Mouse (Mus musculus): ENCODE results near the gene S100a4. TPM values are rescaled to one million over a fixed set of nuclear protein-coding genes. Genes with fewer than 3 reads are reported as not detected.

Gene S100a4
- polyA plus RNA-seq, 1 experiment from 2014 or later: 1.5 TPM

Other genes starting within 250 kb of the S100a4 start
- 24.9 and 26.5 TPM in 2 replicates for gene Slc27a3, start 213.8 kb upstream of the S100a4 start, polyA plus RNA-seq (2015; fragmentation: Nextera tagmentation; extraction: Ambion mirVana)
- 29.9 and 30.1 TPM in 2 replicates for gene Ints3, start 170.1 kb upstream of the S100a4 start, polyA plus RNA-seq (2015; fragmentation: Nextera tagmentation; extraction: Ambion mirVana)
- gene Npr1, start 137.9 kb upstream of the S100a4 start, polyA plus RNA-seq (2015; fragmentation: Nextera tagmentation; extraction: Ambion mirVana): 3.5 and 3.7 TPM in 2 replicates
- gene Ilf2, start 127.6 kb upstream of the S100a4 start, polyA plus RNA-seq (2015; fragmentation: Nextera tagmentation; extraction: Ambion mirVana): 303 and 314 TPM in 2 replicates
- 90.1 and 95.6 TPM in 2 replicates for gene Snapin, start 112.7 kb upstream of the S100a4 start, polyA plus RNA-seq (2015; fragmentation: Nextera tagmentation; extraction: Ambion mirVana)
- gene Chtop, start 94.3 kb upstream of the S100a4 start, polyA plus RNA-seq (2015; fragmentation: Nextera tagmentation; extraction: Ambion mirVana): 195 and 197 TPM in 2 replicates
- gene S100a1, start 89.4 kb upstream of the S100a4 start, polyA plus RNA-seq (2015; fragmentation: Nextera tagmentation; extraction: Ambion mirVana): 8.4 and 9.5 TPM in 2 replicates
- gene S100a13, start 89.3 kb upstream of the S100a4 start, polyA plus RNA-seq (2015; fragmentation: Nextera tagmentation; extraction: Ambion mirVana): 10.6 and 12.2 TPM in 2 replicates
- gene S100a14, start 76.9 kb upstream of the S100a4 start, polyA plus RNA-seq (2015; fragmentation: Nextera tagmentation; extraction: Ambion mirVana): not detected in 2 replicates
- gene S100a16, start 66.5 kb upstream of the S100a4 start, polyA plus RNA-seq (2015; fragmentation: Nextera tagmentation; extraction: Ambion mirVana): 33.6 and 37.9 TPM in 2 replicates
- gene S100a3, start 43.2 kb upstream of the S100a4 start, polyA plus RNA-seq (2015; fragmentation: Nextera tagmentation; extraction: Ambion mirVana): 1.3 and 1.8 TPM in 2 replicates
- not detected in 2 replicates for gene S100a2, start 13.5 kb upstream of the S100a4 start, polyA plus RNA-seq (2015; fragmentation: Nextera tagmentation; extraction: Ambion mirVana)
- gene Gm42674, start 1.9 kb upstream of the S100a4 start, polyA plus RNA-seq (2015; fragmentation: Nextera tagmentation; extraction: Ambion mirVana): not detected in 2 replicates
- gene S100a5, start 4.8 kb downstream of the S100a4 start, polyA plus RNA-seq (2015; fragmentation: Nextera tagmentation; extraction: Ambion mirVana): not detected in 2 replicates
- gene S100a6, start 9.1 kb downstream of the S100a4 start, polyA plus RNA-seq (2015; fragmentation: Nextera tagmentation; extraction: Ambion mirVana): 38.4 and 42.3 TPM in 2 replicates
- gene S100a7a, start 50.2 kb downstream of the S100a4 start, polyA plus RNA-seq (2015; fragmentation: Nextera tagmentation; extraction: Ambion mirVana): not detected in 2 replicates
- 8.9 and 11.2 TPM in 2 replicates for gene S100a8, start 65.2 kb downstream of the S100a4 start, polyA plus RNA-seq (2015; fragmentation: Nextera tagmentation; extraction: Ambion mirVana)
- gene S100a9, start 92.0 kb downstream of the S100a4 start, polyA plus RNA-seq (2015; fragmentation: Nextera tagmentation; extraction: Ambion mirVana): 5.9 and 7.7 TPM in 2 replicates
- gene Pglyrp4, start 123.1 kb downstream of the S100a4 start, polyA plus RNA-seq (2015; fragmentation: Nextera tagmentation; extraction: Ambion mirVana): not detected in 2 replicates
- gene Gm5849, start 174.1 kb downstream of the S100a4 start, polyA plus RNA-seq (2015; fragmentation: Nextera tagmentation; extraction: Ambion mirVana): not detected in 2 replicates

All from hindbrain, embryonic 13.5 days (tissue).